Mouse (Mus musculus) lung, postnatal 10 days (tissue): ENCODE data around the gene Dis3l.
A peak's percentile ranks its signal among the peaks of the same experiment; 100 is the strongest.
"Not testable (repeated sequence)": the region's sequence is repeated elsewhere in the genome, so short reads cannot be mapped to it uniquely, and the experiment has no call there.

Experiments
- DNase-seq: peaks from one replicate; pipeline ENCODE4 v3.0.0; 2021

The Dis3l gene

DNA sequence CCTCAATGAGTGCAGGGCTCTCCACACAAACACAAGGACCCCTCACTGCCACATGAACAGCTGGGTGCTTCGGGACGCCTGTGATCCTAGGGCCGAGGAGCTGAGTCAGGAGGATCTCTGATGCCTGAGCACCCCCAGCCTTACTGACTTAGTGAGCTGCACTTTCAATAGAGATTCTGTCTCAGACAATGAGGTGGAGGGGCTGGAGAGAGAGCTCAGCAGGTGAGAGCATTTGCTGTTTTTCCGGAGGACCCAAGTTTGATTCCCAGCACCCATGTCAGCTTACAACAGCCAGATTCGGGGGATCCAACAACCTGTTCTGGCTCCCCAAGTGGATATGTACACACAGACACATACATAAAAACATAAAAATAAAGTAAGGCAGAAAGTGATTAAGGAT, 24.1 kb downstream of the Dis3l start:
- DNase-seq: no peak

DNA sequence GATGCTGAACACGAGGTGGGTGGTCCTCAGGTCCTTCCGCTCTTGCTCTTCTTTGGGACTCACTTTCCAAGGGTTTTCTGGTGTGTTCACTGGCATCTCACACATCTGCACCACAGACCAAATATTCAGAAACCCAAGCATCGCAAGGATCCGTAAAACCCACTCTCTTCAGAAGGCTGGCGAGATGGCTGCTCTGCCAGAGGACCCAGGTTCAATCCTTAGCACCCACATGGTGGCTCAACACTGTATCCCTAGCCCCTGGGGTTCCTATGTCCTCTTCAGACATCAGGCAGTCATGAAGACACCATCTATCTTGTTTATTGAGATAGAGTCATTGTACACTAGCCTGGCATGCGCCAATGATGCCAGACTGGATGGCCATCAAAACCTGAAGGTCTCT, 26.4 kb downstream of the Dis3l start:
- no peak for DNase-seq

DNA sequence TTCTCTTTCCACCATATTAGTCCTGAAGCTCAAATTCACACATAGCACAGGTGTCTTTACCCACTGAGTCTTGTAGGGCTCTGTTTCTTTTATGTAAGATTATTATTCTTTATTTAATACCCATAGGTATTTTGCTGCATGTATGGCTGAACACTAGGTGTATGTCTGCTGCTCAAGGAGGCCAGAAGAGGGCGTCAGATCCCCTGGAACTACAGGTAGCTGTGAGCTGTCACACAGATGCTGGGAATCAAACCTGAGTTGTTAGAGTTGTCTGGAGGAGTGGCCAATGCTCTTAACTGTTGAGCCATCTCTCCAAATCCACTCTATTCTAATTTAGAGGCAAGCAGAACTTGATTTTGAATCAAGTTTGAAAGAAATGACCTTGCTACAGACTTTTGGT, 29.0 kb downstream of the Dis3l start:
- DNase-seq: no peak

DNA sequence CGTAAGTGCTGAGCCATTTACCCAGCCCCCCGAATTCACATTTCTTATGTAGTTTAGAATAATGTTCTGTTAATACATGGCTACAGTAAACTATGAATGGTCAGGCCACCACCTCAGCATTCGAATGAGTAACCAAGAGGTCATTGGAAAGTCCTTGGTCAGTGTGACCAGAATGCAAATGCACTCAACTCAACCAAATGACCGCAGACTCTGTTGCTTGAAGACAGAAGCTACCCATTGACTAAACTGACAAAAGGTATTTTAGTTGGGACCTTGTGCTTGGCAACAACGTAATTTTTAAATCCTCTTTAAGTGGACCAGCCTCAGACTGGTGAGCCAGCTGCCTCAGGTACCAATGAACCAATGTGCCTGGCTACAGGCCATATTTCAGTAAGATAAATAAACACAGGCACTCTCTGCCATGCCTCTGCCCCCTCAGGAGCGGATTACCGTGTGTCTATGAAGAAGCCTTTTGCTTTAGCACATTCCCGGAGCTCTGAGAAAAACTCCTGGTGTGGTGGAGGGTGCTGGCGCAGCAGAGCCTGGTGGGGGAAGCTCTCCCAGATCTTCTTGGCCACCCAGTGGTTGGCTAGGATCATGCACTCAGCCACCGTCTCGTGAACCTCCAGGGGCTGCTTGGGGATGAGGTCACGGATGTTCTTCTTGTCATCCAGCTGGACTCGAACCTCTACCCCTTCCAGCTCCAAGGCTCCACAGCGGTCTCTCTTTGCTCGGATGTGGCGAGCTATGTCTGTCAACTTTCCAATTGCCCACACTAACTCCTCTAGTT, 29.9 kb downstream of the Dis3l start:
- peak; percentile 3 for DNase-seq

DNA sequence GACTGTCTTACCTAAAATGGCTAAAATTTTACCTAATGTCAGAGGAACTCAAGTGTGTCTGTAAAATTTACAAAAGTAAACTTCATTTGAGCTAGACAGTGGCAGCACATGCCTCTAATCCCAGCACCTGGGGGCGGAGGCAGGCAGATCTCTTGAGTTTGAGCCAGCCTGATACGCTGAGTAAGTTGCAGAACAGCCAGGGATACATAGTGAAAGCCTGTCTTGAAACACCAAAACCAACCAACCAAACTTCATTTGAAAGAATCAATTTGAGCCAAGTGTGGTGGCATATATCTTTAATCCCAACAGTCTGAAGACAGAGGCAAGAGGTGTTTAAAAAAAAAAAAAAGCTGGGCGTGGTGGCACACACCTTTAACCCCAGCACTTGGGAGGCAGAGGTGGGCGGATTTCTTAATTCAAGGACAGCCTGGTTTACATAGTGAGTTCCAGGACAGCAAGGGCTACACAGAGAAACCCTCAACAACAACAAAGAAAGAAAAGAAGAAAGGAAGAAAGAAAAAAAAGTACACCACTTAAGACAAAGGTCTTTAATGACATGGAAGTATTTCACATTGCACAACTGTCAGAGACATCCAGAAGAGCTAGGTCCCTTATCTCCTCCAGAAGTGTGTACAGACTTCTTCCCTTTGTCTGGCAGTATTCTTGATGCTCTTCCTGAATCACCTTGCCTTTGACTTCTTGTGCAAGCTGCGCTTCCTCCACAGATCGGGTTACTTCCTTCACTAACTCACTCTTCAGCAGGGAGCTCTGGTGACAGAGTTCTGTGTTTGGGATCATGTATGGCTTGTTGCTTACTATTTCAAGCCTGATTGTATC, 34.4 kb downstream of the Dis3l start:
- no peak for DNase-seq

DNA sequence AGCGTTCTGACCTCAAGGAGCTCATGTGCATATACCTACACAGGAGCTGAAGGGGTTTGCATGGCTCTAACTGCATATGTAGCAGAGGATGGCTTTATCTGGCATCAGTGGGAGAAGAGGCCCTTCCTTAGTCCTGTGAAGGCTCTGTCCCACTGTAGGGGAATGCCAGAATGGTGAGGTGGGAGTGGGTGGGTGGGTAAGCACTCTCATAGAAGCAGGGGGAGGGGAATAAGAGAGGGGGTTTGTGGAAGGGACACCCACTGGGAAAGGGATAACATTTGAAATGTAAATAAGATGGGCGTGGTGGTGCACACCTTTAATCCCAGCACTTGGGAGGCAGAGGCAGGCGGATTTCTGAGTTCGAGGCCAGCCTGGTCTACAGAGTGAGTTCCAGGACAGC, 38.0 kb downstream of the Dis3l start:
- not testable (repeated sequence) for DNase-seq

DNA sequence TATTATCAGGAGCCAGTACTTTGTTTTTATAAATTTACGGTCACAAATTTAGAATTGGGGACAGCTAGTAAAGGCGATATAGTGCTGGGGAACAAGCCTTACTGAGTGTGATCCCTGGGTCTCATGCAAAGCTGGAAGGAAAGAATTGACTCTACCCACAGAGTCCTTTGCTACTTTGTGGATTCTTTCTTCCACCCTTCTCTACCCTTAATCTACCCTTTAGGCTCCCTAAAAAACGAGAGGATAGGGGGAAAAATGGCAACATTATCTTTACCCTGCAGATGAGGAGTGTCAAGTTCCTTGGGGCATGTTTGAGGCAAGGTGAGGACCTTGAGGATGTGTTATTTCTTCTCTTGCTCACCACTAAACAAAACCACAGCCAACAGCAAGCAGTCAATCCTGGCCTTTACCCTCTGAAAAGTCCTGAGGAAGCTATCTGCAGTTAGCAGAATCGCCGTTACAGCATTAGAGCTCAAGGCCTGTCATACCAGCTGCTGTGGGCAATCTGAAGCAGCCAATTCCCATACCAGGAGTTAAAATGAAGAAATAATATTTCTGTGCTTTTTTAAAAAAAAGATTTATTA, 58.6 kb downstream of the Dis3l start:
- no peak for DNase-seq

DNA sequence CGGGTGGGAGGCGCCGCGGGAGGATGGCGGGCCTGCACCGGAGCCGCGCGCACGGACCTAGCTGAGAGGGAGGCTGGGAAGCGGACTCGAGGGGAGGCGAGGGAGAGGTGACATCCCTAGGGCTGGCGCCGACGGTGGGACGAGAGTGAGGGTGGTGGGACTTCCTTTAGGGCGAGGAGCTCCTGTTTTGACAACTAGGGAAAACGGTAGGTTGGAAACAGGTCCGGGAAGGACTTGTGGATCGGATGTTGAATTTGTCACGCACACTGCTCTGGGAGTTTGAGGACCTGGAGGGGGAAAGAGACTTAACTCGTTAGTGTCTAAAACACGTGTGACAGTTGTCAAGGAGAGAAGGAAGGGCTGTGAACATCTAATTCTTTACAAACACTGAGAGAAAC, 59.3 kb downstream of the Dis3l start:
- DNase-seq: no peak

DNA sequence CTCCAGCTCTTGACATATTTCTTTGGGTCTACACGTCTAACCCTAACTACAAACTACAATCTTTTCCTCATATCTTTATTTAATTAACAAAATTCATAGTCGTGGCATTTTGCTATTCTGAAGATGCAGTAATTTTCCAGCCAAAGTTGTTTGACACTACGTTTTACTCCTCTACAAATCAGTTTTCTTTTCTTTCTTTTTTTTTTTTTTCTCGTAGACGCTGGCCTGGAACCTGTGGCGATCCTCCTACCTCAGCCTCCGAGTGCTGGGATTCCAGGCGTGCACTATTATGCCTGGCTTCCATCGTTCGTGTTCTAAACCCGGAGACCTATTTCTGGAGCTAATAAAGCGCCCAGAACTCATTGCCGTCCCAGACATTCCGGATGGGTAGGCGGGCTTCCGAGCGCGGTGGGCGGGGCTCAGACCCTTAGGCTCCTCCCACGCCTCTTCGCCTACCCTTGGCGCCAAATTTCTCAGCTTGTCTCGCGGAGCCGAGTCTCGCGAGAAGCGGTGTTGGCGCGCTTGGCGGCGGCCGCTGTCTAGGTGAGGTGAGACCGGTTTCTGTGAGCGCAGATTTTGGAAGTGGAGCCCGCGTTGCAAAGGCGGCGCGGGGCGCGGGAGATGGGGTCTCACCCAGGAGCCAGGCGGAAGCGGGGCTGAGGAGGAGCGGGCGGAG, 59.8 kb downstream of the Dis3l start, which contains the start of gene Tipin:
Gene Tipin (plus strand): TSS at position 477 of the 676 bp plus-strand sequence.
- peak; percentile 96 for DNase-seq

DNA sequence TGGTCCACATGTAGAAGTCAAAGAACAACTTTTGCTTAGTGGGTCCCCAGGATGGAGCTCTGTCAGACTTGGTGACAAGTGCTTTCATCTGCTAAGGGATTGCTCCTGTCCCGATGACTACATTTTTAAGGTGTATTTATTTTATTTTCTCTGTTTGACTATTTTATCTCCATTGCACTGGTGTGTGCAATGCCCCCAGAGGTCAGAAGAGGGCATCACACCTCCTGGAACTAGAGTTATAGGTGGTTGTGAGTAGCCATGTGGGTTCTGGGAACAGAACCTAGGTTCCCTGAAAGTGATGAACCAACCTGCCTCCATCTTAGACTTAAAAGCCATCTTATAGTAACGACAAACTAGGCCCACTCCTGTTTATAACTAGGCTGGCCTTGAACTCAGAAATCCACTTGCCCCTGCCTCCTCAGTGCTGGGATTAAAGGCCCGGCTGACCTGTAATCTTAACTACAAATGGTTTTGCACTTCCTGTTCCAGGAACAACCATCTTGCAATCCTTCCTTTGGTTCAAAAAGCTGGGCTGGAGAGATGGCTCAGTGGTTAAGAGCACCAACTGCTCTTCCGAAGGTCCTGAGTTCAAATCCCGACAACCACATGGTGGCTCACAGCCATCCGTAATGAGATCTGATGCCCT, 62.3 kb downstream of the Dis3l start:
- DNase-seq: no peak

DNA sequence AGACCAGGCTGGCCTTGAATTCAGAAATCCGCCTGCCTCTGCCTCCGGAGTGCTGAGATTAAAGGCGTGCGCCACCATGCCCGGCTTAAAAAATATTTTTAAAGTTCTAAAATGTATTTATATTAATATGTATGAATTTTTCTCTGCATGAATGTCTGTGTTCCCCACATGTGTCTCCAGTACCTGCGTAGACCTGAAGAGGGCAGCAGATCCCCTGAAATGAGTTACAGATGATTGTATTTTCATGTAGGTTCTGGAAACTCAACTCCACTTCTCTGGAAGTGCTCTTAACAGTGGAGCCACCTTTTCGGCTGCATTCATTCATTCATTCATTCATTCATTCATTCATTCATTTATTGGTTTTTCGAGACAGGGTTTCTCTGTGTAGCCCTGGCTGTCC, 63.4 kb downstream of the Dis3l start:
- DNase-seq: peak; percentile 81

DNA sequence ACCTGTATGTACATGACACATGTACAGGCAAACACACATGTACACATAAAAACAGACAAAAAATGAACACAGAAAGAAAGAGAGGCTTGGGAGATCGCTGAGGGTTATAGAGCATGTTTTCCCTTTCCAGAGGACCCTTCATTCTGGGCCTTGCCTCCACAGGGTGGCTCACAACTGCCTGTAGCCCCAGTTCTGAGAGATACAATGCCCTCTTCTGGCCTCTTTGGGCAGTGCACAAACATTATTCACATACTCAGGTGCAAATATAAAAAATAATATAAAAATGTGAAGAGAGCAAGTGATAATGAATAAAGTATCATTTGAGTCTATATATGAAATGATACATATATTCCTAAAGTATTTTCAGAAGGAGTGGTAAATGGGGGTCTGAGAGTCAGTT, 66.2 kb downstream of the Dis3l start:
- DNase-seq: peak; percentile 24

DNA sequence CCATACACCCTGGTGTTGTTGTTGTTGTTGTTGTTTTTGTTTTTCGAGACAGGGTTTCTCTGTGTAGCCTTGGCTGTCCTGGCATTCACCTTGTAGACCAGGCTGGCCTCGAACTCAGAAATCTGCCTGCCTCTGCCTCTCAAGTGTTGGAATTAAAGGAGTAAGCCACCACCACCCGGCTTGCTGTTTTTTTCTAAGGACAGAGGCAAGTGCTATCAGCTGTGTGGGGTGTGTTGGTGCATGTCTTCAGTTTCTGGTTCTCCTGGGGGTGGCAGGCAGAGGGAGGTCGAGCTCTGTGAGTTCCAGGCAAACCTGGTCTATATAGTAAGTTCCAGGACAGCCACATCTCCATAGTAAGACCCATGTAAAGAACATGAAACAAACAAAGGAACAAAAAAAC, 66.8 kb downstream of the Dis3l start:
- no peak for DNase-seq

DNA sequence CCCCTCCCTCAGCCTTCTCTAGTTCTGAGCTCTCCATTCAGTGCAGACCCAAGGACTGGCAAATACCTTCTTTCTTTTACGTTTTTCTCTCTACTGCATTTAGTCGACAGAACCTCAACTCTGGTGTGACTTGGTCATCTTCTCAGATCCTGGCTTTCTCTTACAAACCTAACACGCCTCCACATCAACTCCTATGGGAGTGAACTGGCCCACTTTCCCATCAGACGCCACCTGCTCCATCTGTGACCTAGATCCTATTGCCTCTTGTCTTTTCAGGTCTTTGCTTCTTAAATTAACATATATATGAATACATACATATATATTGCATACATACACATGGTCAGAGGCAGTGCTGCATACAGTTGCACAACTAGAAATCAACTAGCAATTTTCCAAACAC, 67.3 kb downstream of the Dis3l start:
- DNase-seq: no peak

DNA sequence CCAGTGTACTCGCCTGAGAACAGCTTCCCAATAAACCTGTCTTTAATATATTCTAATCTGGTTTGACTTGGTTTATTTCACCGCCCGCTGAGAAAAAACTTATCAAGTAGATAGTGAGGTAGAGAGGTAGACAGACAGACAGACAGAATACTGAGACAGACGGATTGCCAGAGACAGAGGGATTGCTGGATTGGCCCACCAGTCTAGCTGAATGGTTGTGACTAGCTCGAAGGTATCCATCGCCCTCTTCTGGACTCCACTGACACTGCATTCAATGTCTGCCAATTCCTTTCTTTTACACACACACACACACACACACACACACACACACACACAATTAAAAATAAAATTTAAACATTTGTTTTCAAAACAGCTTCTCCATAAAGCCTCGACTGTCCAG, 68.5 kb downstream of the Dis3l start:
- DNase-seq: peak; percentile 76

DNA sequence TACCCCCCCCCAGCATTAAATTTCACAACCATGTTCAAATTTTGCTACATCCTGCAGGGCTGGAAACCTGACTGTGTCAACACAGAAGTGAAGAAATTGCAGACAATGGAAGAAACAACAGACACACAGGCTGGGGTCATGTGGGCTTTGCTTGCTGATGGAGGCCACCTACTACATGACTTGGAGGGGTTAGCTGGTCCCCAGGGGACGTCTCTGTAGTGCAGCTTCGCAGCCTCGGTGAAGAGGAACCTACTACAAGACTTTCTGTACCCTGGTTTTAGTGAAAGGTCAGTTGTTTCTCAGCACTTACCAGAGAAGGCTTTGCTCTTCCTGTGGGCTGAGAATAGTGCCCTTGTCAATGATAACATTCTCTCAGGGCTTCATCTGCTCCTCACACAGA, 69.8 kb downstream of the Dis3l start:
- no peak for DNase-seq

DNA sequence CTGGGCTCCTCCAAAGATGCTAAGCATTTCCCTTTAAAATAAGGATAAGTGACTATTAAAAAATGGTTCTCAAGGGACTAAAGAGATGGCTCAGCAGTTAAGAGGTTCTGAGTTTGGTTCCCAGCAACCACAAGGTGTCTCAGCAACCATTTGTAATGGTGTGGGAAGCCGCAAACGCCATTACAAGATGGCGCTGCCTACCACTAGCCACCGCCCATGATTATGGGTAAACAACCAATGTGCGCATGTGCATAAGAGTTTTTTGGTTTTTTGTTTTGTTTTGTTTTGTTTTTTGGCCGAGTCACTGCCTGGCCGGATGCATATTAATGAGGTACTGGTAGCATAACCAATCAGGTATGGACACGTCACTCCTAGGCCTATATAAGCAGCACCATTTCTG, 72.3 kb downstream of the Dis3l start:
- DNase-seq: not testable (repeated sequence)

DNA sequence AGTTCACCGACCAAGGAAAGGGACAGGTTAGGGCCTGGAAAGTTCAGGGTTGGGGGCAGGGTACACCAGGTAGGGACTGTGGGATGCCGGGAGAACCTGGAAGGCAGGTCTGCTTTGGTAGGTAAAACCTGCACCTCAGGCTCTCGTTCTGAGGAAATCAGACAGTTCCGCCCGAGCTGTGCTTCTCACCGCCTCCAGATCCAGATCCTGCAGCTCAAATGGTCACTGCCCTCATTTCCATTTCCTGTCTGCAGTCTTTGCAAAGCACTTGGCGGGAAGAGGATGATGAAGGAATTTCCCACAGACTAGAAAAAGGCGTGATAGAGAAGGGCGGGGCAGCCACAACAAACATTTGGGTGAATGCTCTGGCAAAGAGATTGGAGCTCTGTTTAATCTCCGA, 72.9 kb downstream of the Dis3l start:
- no peak for DNase-seq

DNA sequence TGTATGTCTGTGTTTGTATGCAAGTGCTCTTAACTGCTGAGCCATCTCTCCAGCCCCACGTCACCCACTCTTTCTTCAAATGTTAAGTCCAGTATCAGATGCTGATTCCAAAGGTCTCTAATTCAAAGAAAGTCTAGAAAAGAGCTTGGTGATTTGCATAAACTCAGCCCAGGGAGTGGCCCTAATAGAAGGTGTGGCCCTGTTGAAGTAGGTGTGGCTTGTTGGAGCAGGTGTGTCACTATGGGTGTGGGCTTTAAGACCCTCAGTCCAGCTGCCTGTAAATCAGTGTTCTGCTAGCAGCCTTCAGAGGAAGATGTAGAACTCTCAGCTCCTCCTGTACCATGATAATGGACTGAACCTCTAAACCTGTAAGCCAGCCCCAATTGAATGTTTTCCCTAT, 73.9 kb downstream of the Dis3l start:
- DNase-seq: no peak

DNA sequence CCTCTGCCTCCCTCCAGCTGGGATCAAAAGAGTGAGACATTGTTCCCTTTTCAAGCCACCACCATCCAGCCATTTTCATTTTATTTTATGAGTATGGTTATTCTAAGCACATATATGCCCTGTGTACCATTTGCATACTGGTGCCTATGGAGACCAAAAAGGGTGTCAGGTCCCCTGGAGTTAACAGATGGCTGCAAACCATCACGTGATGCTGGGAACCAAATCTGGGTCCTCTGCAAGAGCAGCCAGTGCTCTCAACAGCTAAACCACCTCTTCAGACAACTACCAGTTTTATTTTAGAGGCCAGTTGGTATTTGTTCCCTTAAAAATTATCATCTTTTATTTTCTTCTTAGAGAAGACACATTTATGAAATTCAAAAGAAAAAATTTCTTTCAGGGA, 76.3 kb downstream of the Dis3l start:
- DNase-seq: no peak

DNA sequence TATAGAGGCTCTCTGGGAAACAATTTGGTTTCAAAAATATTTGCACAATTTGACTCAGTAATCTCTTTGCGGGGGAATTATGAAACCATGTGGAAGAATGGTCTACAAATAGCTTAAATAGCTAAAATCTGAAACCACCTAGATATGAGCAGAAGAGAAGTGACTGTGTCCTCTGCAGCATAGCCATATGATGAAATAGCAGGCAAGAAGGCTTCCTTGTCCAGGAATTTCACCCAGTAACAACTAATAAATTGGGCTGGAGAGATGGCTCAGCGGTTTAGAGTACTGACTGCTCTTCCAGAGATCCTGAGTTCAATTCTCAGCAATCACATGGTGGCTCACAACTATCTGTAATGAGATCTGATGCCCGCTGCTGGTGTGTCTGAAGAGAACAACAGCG, 80.1 kb downstream of the Dis3l start:
- DNase-seq: no peak

DNA sequence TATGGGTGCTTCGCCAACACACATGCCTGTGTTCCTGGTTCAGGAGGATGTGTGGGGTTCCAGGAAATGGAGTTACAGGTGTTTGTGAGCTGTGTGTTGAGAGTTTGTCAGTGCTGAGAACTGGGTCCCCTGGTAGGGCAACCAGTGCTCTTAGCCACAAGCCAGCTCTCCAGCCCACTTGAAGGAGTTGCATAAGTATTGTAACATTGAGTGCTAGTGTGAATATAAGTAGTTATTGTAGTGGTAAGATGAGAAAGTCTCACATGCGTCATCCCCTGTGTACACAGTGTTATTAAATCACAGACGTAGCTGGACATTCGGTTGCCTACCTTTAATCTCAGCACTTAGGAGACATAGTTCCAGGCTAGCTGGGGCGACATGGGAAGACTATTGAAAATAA, 81.2 kb downstream of the Dis3l start:
- peak; percentile 34 for DNase-seq
